Mouse (Mus musculus) E14TG2a.4 (cell line): ENCODE data around the gene Fgf8.
A peak's percentile ranks its signal among the peaks of the same experiment; 100 is the strongest.

Source experiments
- H3K27me3 ChIP-seq: 2 replicates; pipeline ENCODE4 v1.6.1; 2014; ENCODE audit warnings: low read length, control low read depth; ENCODE audit not compliant: insufficient read depth
- H3K36me3 ChIP-seq: 2 replicates; pipeline ENCODE4 v1.6.1; 2014; ENCODE audit warnings: low read length, control low read depth; ENCODE audit not compliant: insufficient read depth
- H3K4me1 ChIP-seq: replicated peaks from 2 replicates; pipeline ENCODE4 v1.6.1; 2014; ENCODE audit warnings: low read depth, low read length, control low read depth
- H3K4me3 ChIP-seq: replicated peaks from 2 replicates; pipeline ENCODE4 v1.5.1; 2014; ENCODE audit warnings: mild to moderate bottlenecking, low read length
- H3K9me3 ChIP-seq: 2 replicates; pipeline ENCODE4 v1.6.1; 2014; ENCODE audit warnings: low read length, control low read depth
- CTCF ChIP-seq: conservative IDR thresholded peaks from 2 replicates; pipeline ENCODE4 v1.5.1; 2014; ENCODE audit warnings: low read length
- NANOG ChIP-seq: IDR thresholded peaks from 2 replicates; pipeline ENCODE4 v1.6.1; 2014; ENCODE audit warnings: borderline replicate concordance, low read length, mixed read lengths
- POU5F1 ChIP-seq: IDR thresholded peaks from 2 replicates; pipeline ENCODE4 v1.6.1; 2014; ENCODE audit warnings: low read length, borderline replicate concordance

Fgf8 gene

GRCm38 (mm10) chr19:45753551-45753950 lies 10.8 kb upstream of the Fgf8 start:
- TF ChIP-seq CTCF (no peak), NANOG (no peak), POU5F1 (no peak)
- H3K36me3 ChIP-seq = peaks cover 87% of the 10 kb centered on the region
- H3K27me3 ChIP-seq = no peaks in the 10 kb centered on the region
- H3K4me3 ChIP-seq = no peak overlapping the region
- H3K9me3 ChIP-seq = no peaks in the 10 kb centered on the region
- peaks cover 62% of the 10 kb centered on the region for H3K4me1 ChIP-seq

- TF ChIP-seq POU5F1 (no peak), NANOG (no peak), CTCF (no peak)
- peaks cover 82% of the 10 kb centered on the region for H3K36me3 ChIP-seq
- H3K9me3 ChIP-seq = no peaks in the 10 kb centered on the region
- H3K4me3 ChIP-seq = no peak overlapping the region
- H3K27me3 ChIP-seq = no peaks in the 10 kb centered on the region
- H3K4me1 ChIP-seq = peaks cover 59% of the 10 kb centered on the region
These were observed 9.2 kb upstream of the Fgf8 start for GRCm38 (mm10) chr19:45751881-45752280.

GRCm38 (mm10) chr19:45749243-45750043 lies 6.7 kb upstream of the Fgf8 start, which contains the start of gene Npm3:
TSS of gene Npm3 (minus strand) at chr19:45749591.
- no peaks in the 10 kb centered on the region for H3K9me3 ChIP-seq
- H3K27me3 ChIP-seq = peaks cover 18% of the 10 kb centered on the region
- peaks cover 69% of the 10 kb centered on the region for H3K4me1 ChIP-seq
- peak within 1 kb of the TSS; percentile 98 for H3K4me3 ChIP-seq
- peaks cover 59% of the 10 kb centered on the region for H3K36me3 ChIP-seq
- no peak for TF ChIP-seq CTCF
- TF ChIP-seq POU5F1 = no peak
- no peak for TF ChIP-seq NANOG

GRCm38 (mm10) chr19:45748691-45749242 lies 6.1 kb upstream of the Fgf8 start:
- Histone ChIP-seq H3K4me3 (peak overlapping the region; percentile 98), H3K27me3 (peaks cover 24% of the 10 kb centered on the region), H3K36me3 (peaks cover 53% of the 10 kb centered on the region), H3K9me3 (no peaks in the 10 kb centered on the region), H3K4me1 (peaks cover 67% of the 10 kb centered on the region)
- TF ChIP-seq NANOG (no peak), CTCF (no peak), POU5F1 (no peak)

- Histone ChIP-seq H3K9me3 (no peaks in the 10 kb centered on the region), H3K36me3 (peaks cover 47% of the 10 kb centered on the region), H3K4me1 (peaks cover 71% of the 10 kb centered on the region), H3K4me3 (peak overlapping the region; percentile 98), H3K27me3 (peaks cover 30% of the 10 kb centered on the region)
- TF ChIP-seq NANOG (no peak), POU5F1 (no peak), CTCF (no peak)
These were observed 5.5 kb upstream of the Fgf8 start for GRCm38 (mm10) chr19:45748206-45748605.

- peaks cover 67% of the 10 kb centered on the region for H3K4me1 ChIP-seq
- TF ChIP-seq NANOG (no peak), POU5F1 (no peak), CTCF (peak; percentile 87)
- peak overlapping the region; percentile 49 for H3K4me3 ChIP-seq
- H3K36me3 ChIP-seq = peaks cover 38% of the 10 kb centered on the region
- H3K27me3 ChIP-seq = peaks cover 36% of the 10 kb centered on the region
- H3K9me3 ChIP-seq = no peaks in the 10 kb centered on the region
These were observed 4.5 kb upstream of the Fgf8 start for GRCm38 (mm10) chr19:45747028-45747867.

- Histone ChIP-seq H3K9me3 (no peaks in the 10 kb centered on the region), H3K4me3 (peak overlapping the region; percentile 49), H3K27me3 (peaks cover 45% of the 10 kb centered on the region), H3K36me3 (peaks cover 30% of the 10 kb centered on the region), H3K4me1 (peaks cover 67% of the 10 kb centered on the region)
- TF ChIP-seq NANOG = peak; percentile 69
- peak; percentile 94 for TF ChIP-seq CTCF
- no peak for TF ChIP-seq POU5F1
These were observed 3.7 kb upstream of the Fgf8 start for GRCm38 (mm10) chr19:45746153-45747020.
